Mouse (Mus musculus): Measurements from ENCODE around the gene Zfand3. TPM values are rescaled to one million over a fixed set of nuclear protein-coding genes. Genes with fewer than 3 reads are reported as not detected.

The Zfand3 gene
- total and polyA plus RNA-seq, 3 experiments, result 23.2 to 44.0 (median 23.5) TPM

GRCm38 (mm10) chr17:30244651-30245307 is 240.2 kb downstream of the Zfand3 start:
- no peaks in the 10 kb centered on the region for H3K9me3 ChIP-seq (replicated peaks; ENCODE audit: low read length)
- no peak overlapping the region for H3K9ac ChIP-seq (ENCODE audit: insufficient read depth, low read depth)
- H3K27ac ChIP-seq (ENCODE audit: insufficient read depth, low read depth), result no peak overlapping the region
- DNase-seq (ENCODE audit: extremely low read depth), result no peak
- no peak overlapping the region for H3K4me3 ChIP-seq (replicated peaks in 1 of 3; ENCODE audit: low read depth in 2 of 3, low read length in 2 of 3, poor library complexity in 1 of 3)
- peaks cover 0 to 8% of the 10 kb centered on the region in 2 experiments; a peak in 1 of 4 replicates for H3K4me1 ChIP-seq (ENCODE audit: control insufficient read depth in 1 of 2, insufficient read depth in 2 of 2)
- dilution Hi-C loops (cut with MboI; ENCODE audit: extremely low pct_ligation_motif_present, extremely low pct_unique_long_range_greater_than_20kb, low sequenced_read_pairs) (no loop called here), in situ Hi-C loops (cut with MboI; ENCODE audit: low pct_ligation_motif_present, low pct_unique_long_range_greater_than_20kb, low sequenced_read_pairs) (loop anchor here (25.0 kb wide), 1 partner anchor 193 kb away; no protein-coding TSS in a partner anchor)
- TF ChIP-seq MEF2A (IDR thresholded peaks at IDR 0.05; ENCODE audit: borderline replicate concordance, low read depth, low read length) (no peak), JUND (conservative IDR thresholded peaks at IDR 0.05; ENCODE audit: low read depth, low read length) (no peak), SMC3 (IDR thresholded peaks at IDR 0.05; ENCODE audit: low read depth, low read length) (no peak), PAX5 (IDR thresholded peaks at IDR 0.05; ENCODE audit: low read length) (no peak), UBTF (IDR thresholded peaks at IDR 0.05; ENCODE audit: low read depth, low read length) (no peak), ZKSCAN1 (IDR thresholded peaks at IDR 0.05; ENCODE audit: borderline replicate concordance, low read depth, low read length) (no peak), MXI1 (IDR thresholded peaks at IDR 0.05; ENCODE audit: low read depth, low read length) (no peak), MAFK (IDR thresholded peaks at IDR 0.05; ENCODE audit: insufficient replicate concordance, low read length) (no peak), CHD2 (IDR thresholded peaks at IDR 0.05; ENCODE audit: low read length) (no peak), TCF12 (IDR thresholded peaks at IDR 0.05; ENCODE audit: low read depth, low read length) (no peak), POLR2A (IDR thresholded peaks at IDR 0.05; ENCODE audit: low read depth, low read length) (no peak), MAZ (IDR thresholded peaks at IDR 0.05; ENCODE audit: low read depth, low read length) (no peak), CHD1 (IDR thresholded peaks at IDR 0.05; ENCODE audit: low read depth, low read length) (no peak), JUN (IDR thresholded peaks at IDR 0.05; ENCODE audit: insufficient read depth, low read depth, low read length) (no peak), ELF1 (IDR thresholded peaks at IDR 0.05; ENCODE audit: low read depth, low read length) (no peak), USF1 (IDR thresholded peaks at IDR 0.05; ENCODE audit: low read depth, low read length) (no peak), MYC (IDR thresholded peaks at IDR 0.05; ENCODE audit: low read depth, low read length) (no peak), RAD21 (IDR thresholded peaks at IDR 0.05; ENCODE audit: low read depth, low read length) (no peak)
- no peak overlapping the region for H3K4me2 ChIP-seq (ENCODE audit: insufficient read depth, low read depth, poor library complexity, severe bottlenecking)
- peaks cover 0 to 32% of the 10 kb centered on the region in 2 experiments for H3K36me3 ChIP-seq (replicated peaks in 1 of 2; ENCODE audit: control insufficient read depth in 1 of 2, insufficient read depth in 1 of 2, low read length in 1 of 2)
- no peaks in the 10 kb centered on the region for H3K27me3 ChIP-seq (replicated peaks)
- H3K79me2 ChIP-seq (replicated peaks; ENCODE audit: control insufficient read depth, extremely low read depth, insufficient read depth, poor library complexity, severe bottlenecking), result no peaks in the 10 kb centered on the region

GRCm38 (mm10) chr17:30245308-30245706 is 240.8 kb downstream of the Zfand3 start:
- H3K27me3 ChIP-seq (replicated peaks), result no peaks in the 10 kb centered on the region
- no peaks in the 10 kb centered on the region for H3K9me3 ChIP-seq (replicated peaks; ENCODE audit: low read length)
- TF ChIP-seq IRF4 (IDR thresholded peaks at IDR 0.05; ENCODE audit: low read depth, low read length), result no peak
- TF ChIP-seq ETS1 (conservative IDR thresholded peaks at IDR 0.05; ENCODE audit: low read depth, low read length), result no peak
- in situ Hi-C loops (cut with MboI; ENCODE audit: low pct_ligation_motif_present, low pct_unique_long_range_greater_than_20kb, low sequenced_read_pairs) (loop anchor here (25.0 kb wide), 1 partner anchor 192 kb away; no protein-coding TSS in a partner anchor), dilution Hi-C loops (cut with MboI; ENCODE audit: extremely low pct_ligation_motif_present, extremely low pct_unique_long_range_greater_than_20kb, low sequenced_read_pairs) (no loop called here)
- no peak overlapping the region for H3K4me3 ChIP-seq (replicated peaks in 1 of 3; ENCODE audit: low read depth in 2 of 3, low read length in 2 of 3, poor library complexity in 1 of 3)
- no peak overlapping the region for H3K4me2 ChIP-seq (ENCODE audit: insufficient read depth, low read depth, poor library complexity, severe bottlenecking)
- DNase-seq (ENCODE audit: extremely low read depth), result no peak
- peaks cover 0 to 32% of the 10 kb centered on the region in 2 experiments for H3K36me3 ChIP-seq (replicated peaks in 1 of 2; ENCODE audit: control insufficient read depth in 1 of 2, insufficient read depth in 1 of 2, low read length in 1 of 2)
- no peak overlapping the region for H3K27ac ChIP-seq (ENCODE audit: insufficient read depth, low read depth)
- no peak overlapping the region for H3K9ac ChIP-seq (ENCODE audit: insufficient read depth, low read depth)
- H3K79me2 ChIP-seq (replicated peaks; ENCODE audit: control insufficient read depth, extremely low read depth, insufficient read depth, poor library complexity, severe bottlenecking), result no peaks in the 10 kb centered on the region
- H3K4me1 ChIP-seq (ENCODE audit: control insufficient read depth in 1 of 2, insufficient read depth in 2 of 2), result peaks cover 0 to 7% of the 10 kb centered on the region in 2 experiments; a peak in 1 of 4 replicates
